Mouse (Mus musculus): Measurements from ENCODE around the gene Cdc25b. TPM values are rescaled to one million over a fixed set of nuclear protein-coding genes. Genes with fewer than 3 reads are reported as not detected.
"Not testable (repeated sequence)": the region's sequence is repeated elsewhere in the genome, so short reads cannot be mapped to it uniquely, and the experiment has no call there.

The Cdc25b gene
- polyA plus RNA-seq, 1 experiment from 2014 or later: 38.7 TPM

- 0 out of 2 replicates have a peak, but pooled peaks cover 1% of the 10 kb centered on the region for H3K4me1 ChIP-seq (replicated peaks; ENCODE audit: control insufficient read depth, insufficient read depth)
- TF ChIP-seq CTCF (IDR thresholded peaks at IDR 0.05; ENCODE audit: low read depth): no peak
- TF ChIP-seq EP300 (optimal IDR thresholded peaks at IDR 0.05): no peak
- no peak overlapping the region for H3K4me2 ChIP-seq (replicated peaks; ENCODE audit: low read depth)
- H3K4me3 ChIP-seq (ENCODE audit: low read depth, low read length): no peak overlapping the region
- DNase-seq (ENCODE audit: low spot score) (no peak), ATAC-seq (ENCODE audit: low FRiP score, low TSS enrichment) (peak; percentile 72)
- peaks cover 8% of the 10 kb centered on the region; the same call in 1 of the 2 replicates for H3K36me3 ChIP-seq (ENCODE audit: control insufficient read depth, insufficient read depth, low read length)
- no peaks in the 10 kb centered on the region for H3K27me3 ChIP-seq (ENCODE audit: control insufficient read depth, insufficient read depth, low read length)
- H3K9ac ChIP-seq (ENCODE audit: low read length): no peak overlapping the region
- H3K27ac ChIP-seq (replicated peaks): no peak overlapping the region
- WGBS: 69% methylated on average over 7 of the region's 7 CpGs
- H3K9me3 ChIP-seq (ENCODE audit: control insufficient read depth, low read length): no peaks in the 10 kb centered on the region
Observed at GRCm38 (mm10) chr2:131215941-131216858, 29.5 kb downstream of the Cdc25b start.

GRCm38 (mm10) chr2:131220030-131220429 lies 33.3 kb downstream of the Cdc25b start:
- no peak for DNase-seq (ENCODE audit: low spot score)
- TF ChIP-seq CTCF (IDR thresholded peaks at IDR 0.05; ENCODE audit: low read depth) (no peak), EP300 (optimal IDR thresholded peaks at IDR 0.05) (no peak)
- no peak overlapping the region for H3K4me3 ChIP-seq (ENCODE audit: low read depth, low read length)
- H3K36me3 ChIP-seq (ENCODE audit: control insufficient read depth, insufficient read depth, low read length): no peaks in the 10 kb centered on the region
- no peaks in the 10 kb centered on the region for H3K27me3 ChIP-seq (ENCODE audit: control insufficient read depth, insufficient read depth, low read length)
- H3K9me3 ChIP-seq (ENCODE audit: control insufficient read depth, low read length): no peaks in the 10 kb centered on the region
- H3K4me2 ChIP-seq (replicated peaks; ENCODE audit: low read depth): no peak overlapping the region
- ATAC-seq (ENCODE audit: low FRiP score, low TSS enrichment): no peak
- no peak overlapping the region for H3K27ac ChIP-seq (replicated peaks)
- no peaks in the 10 kb centered on the region for H3K4me1 ChIP-seq (replicated peaks; ENCODE audit: control insufficient read depth, insufficient read depth)
- 69% methylated on average over 4 of the region's 4 CpGs for WGBS
- no peak overlapping the region for H3K9ac ChIP-seq (ENCODE audit: low read length)

- H3K4me3 ChIP-seq (ENCODE audit: low read depth, low read length): no peak overlapping the region
- H3K9ac ChIP-seq (ENCODE audit: low read length): no peak overlapping the region
- DNase-seq (ENCODE audit: low spot score) (no peak), ATAC-seq (ENCODE audit: low FRiP score, low TSS enrichment) (no peak)
- no peaks in the 10 kb centered on the region for H3K4me1 ChIP-seq (replicated peaks; ENCODE audit: control insufficient read depth, insufficient read depth)
- TF ChIP-seq EP300 (optimal IDR thresholded peaks at IDR 0.05): no peak
- TF ChIP-seq CTCF (IDR thresholded peaks at IDR 0.05; ENCODE audit: low read depth): no peak
- WGBS: 59% methylated on average over 3 of the region's 3 CpGs
- no peak overlapping the region for H3K4me2 ChIP-seq (replicated peaks; ENCODE audit: low read depth)
- no peaks in the 10 kb centered on the region for H3K9me3 ChIP-seq (ENCODE audit: control insufficient read depth, low read length)
- no peaks in the 10 kb centered on the region for H3K27me3 ChIP-seq (ENCODE audit: control insufficient read depth, insufficient read depth, low read length)
- no peaks in the 10 kb centered on the region for H3K36me3 ChIP-seq (ENCODE audit: control insufficient read depth, insufficient read depth, low read length)
- no peak overlapping the region for H3K27ac ChIP-seq (replicated peaks)
Observed at GRCm38 (mm10) chr2:131221853-131222515, 35.2 kb downstream of the Cdc25b start.

GRCm38 (mm10) chr2:131222562-131222961 lies 35.8 kb downstream of the Cdc25b start:
- ATAC-seq (ENCODE audit: low FRiP score, low TSS enrichment) (no peak), DNase-seq (ENCODE audit: low spot score) (no peak)
- no peak overlapping the region for H3K4me2 ChIP-seq (replicated peaks; ENCODE audit: low read depth)
- TF ChIP-seq CTCF (IDR thresholded peaks at IDR 0.05; ENCODE audit: low read depth): no peak
- TF ChIP-seq EP300 (optimal IDR thresholded peaks at IDR 0.05): no peak
- no peaks in the 10 kb centered on the region for H3K36me3 ChIP-seq (ENCODE audit: control insufficient read depth, insufficient read depth, low read length)
- WGBS: 32% methylated on average over 5 of the region's 5 CpGs
- H3K4me1 ChIP-seq (replicated peaks; ENCODE audit: control insufficient read depth, insufficient read depth): no peaks in the 10 kb centered on the region
- no peak overlapping the region for H3K4me3 ChIP-seq (ENCODE audit: low read depth, low read length)
- H3K27me3 ChIP-seq (ENCODE audit: control insufficient read depth, insufficient read depth, low read length): no peaks in the 10 kb centered on the region
- H3K27ac ChIP-seq (replicated peaks): no peak overlapping the region
- no peak overlapping the region for H3K9ac ChIP-seq (ENCODE audit: low read length)
- H3K9me3 ChIP-seq (ENCODE audit: control insufficient read depth, low read length): no peaks in the 10 kb centered on the region

DNA sequence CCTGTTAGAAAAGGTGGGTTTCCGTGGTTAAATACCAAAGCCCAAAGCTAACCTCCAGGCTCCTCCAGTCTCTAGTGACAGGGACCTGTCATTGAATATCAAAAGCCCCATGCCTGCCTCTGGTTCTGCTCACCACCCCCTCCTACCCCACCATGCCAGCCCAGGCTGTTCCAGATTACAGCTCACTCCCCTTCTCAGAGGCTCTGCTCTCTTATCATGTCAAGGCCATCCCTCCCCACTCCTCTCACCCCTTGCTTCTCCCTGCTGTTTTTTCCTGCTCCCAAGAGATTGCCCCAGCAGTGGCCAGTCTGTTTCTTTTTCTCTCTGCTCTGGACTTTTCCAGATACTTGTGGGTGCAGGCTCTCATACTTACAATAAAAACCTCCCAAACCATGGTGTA lies 36.8 kb downstream of the Cdc25b start:
- no peaks in the 10 kb centered on the region for H3K9me3 ChIP-seq (ENCODE audit: control insufficient read depth, low read length)
- no peak overlapping the region for H3K27ac ChIP-seq (replicated peaks)
- no peak overlapping the region for H3K9ac ChIP-seq (ENCODE audit: low read length)
- H3K27me3 ChIP-seq (ENCODE audit: control insufficient read depth, insufficient read depth, low read length): no peaks in the 10 kb centered on the region
- no peaks in the 10 kb centered on the region for H3K4me1 ChIP-seq (replicated peaks; ENCODE audit: control insufficient read depth, insufficient read depth)
- no peaks in the 10 kb centered on the region for H3K36me3 ChIP-seq (ENCODE audit: control insufficient read depth, insufficient read depth, low read length)
- H3K4me2 ChIP-seq (replicated peaks; ENCODE audit: low read depth): no peak overlapping the region
- DNase-seq (ENCODE audit: low spot score) (no peak), ATAC-seq (ENCODE audit: low FRiP score, low TSS enrichment) (no peak)
- H3K4me3 ChIP-seq (ENCODE audit: low read depth, low read length): no peak overlapping the region
- TF ChIP-seq EP300 (optimal IDR thresholded peaks at IDR 0.05) (no peak), CTCF (IDR thresholded peaks at IDR 0.05; ENCODE audit: low read depth) (no peak)
- 61% methylated on average over 1 of the region's 1 CpGs for WGBS

DNA sequence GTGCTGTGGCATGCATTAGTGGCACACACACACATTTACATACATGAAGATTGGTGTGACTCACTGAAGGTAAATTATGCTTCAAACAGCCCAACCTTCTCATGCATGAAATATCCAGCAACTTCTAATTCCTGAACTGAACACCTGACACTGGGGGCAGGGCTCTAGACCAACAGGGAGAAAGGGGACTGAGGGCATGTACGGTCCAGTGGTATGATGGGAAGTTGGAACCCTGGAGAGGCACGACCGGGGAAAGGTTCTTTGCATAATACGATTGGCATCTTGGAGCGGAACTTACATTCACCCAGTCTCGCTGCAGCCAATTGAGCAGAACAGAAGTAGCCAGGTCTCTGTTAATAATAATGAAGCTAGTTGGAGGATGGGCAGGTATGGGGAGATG lies 38.4 kb downstream of the Cdc25b start:
- H3K9ac ChIP-seq (ENCODE audit: low read length): no peak overlapping the region
- H3K9me3 ChIP-seq (ENCODE audit: control insufficient read depth, low read length): no peaks in the 10 kb centered on the region
- H3K27me3 ChIP-seq (ENCODE audit: control insufficient read depth, insufficient read depth, low read length): no peaks in the 10 kb centered on the region
- H3K4me3 ChIP-seq (ENCODE audit: low read depth, low read length): no peak overlapping the region
- H3K27ac ChIP-seq (replicated peaks): no peak overlapping the region
- H3K36me3 ChIP-seq (ENCODE audit: control insufficient read depth, insufficient read depth, low read length): no peaks in the 10 kb centered on the region
- TF ChIP-seq EP300 (optimal IDR thresholded peaks at IDR 0.05) (no peak), CTCF (IDR thresholded peaks at IDR 0.05; ENCODE audit: low read depth) (no peak)
- DNase-seq (ENCODE audit: low spot score) (no peak), ATAC-seq (ENCODE audit: low FRiP score, low TSS enrichment) (no peak)
- no peak overlapping the region for H3K4me2 ChIP-seq (replicated peaks; ENCODE audit: low read depth)
- WGBS: 87% methylated on average over 6 of the region's 6 CpGs
- H3K4me1 ChIP-seq (replicated peaks; ENCODE audit: control insufficient read depth, insufficient read depth): no peaks in the 10 kb centered on the region

- not testable (repeated sequence) for H3K27me3 ChIP-seq (ENCODE audit: control insufficient read depth, insufficient read depth, low read length); H3K27ac ChIP-seq (replicated peaks); H3K4me1 ChIP-seq (replicated peaks; ENCODE audit: control insufficient read depth, insufficient read depth); H3K9ac ChIP-seq (ENCODE audit: low read length); H3K4me2 ChIP-seq (replicated peaks; ENCODE audit: low read depth); DNase-seq (ENCODE audit: low spot score); H3K36me3 ChIP-seq (ENCODE audit: control insufficient read depth, insufficient read depth, low read length); H3K9me3 ChIP-seq (ENCODE audit: control insufficient read depth, low read length); ATAC-seq (ENCODE audit: low FRiP score, low TSS enrichment); H3K4me3 ChIP-seq (ENCODE audit: low read depth, low read length)
- 50% methylated on average over 2 of the region's 2 CpGs for WGBS
Observed at GRCm38 (mm10) chr2:131226669-131227068, 39.9 kb downstream of the Cdc25b start.

Data from stomach, postnatal 0 days (tissue).